In genomic region chr10:107492867-107493579, GRCm38 (mm10) we compare ENCODE assay signal across 9 mouse cellular contexts. TPM values are rescaled to one million over a fixed set of nuclear protein-coding genes. Genes with fewer than 3 reads are reported as not detected.
DNase-seq lines count a peak whose midpoint lies in the region; ATAC-seq and TF ChIP-seq lines count a peak whose summit lies in the region.
"Had no signal": no experiment of that assay in that cellular context is flagged by ENCODE, and none has a peak within 500 bp of the region (broad histone marks: within the 10 kb centered on the region; RNA-seq: fewer than 3 reads in every experiment).

No protein-coding gene starts in this region.

- H3K9me3 ChIP-seq in kidney, embryonic 15.5 days (replicated peaks), result no peaks in the 10 kb centered on the region
- H3K9me3 ChIP-seq in hindbrain, embryonic 13.5 days, result no peaks in the 10 kb centered on the region
- H3K9me3 ChIP-seq in midbrain, postnatal 0 days (ENCODE audit: low read length), result no peaks in the 10 kb centered on the region

- 41% methylated on average over 18 of the region's 18 CpGs for WGBS in kidney, embryonic 15.5 days
- 46% methylated on average over 18 of the region's 18 CpGs for WGBS in hindbrain, embryonic 13.5 days
- WGBS in midbrain, postnatal 0 days, result 41% methylated on average over 18 of the region's 18 CpGs

- H3K4me1 ChIP-seq in kidney, embryonic 15.5 days, result 0 out of 2 replicates have a peak, but pooled peaks cover 8% of the 10 kb centered on the region
- peaks cover 15% of the 10 kb centered on the region; the same call in 1 of the 2 replicates for H3K4me1 ChIP-seq in hindbrain, embryonic 13.5 days (replicated peaks)
- no peaks in the 10 kb centered on the region for H3K4me1 ChIP-seq in midbrain, postnatal 0 days (ENCODE audit: insufficient read depth, low read length)

- peak; percentile 35; the same call in 1 of the 2 replicates for ATAC-seq in kidney, embryonic 15.5 days (replicated peaks; ENCODE audit: low FRiP score)
- 0 out of 2 replicates have a peak, but pooled peaks have one; percentile 18 for ATAC-seq in common myeloid progenitor, adult 5-6 weeks (replicated peaks; ENCODE audit: low read depth, poor library complexity, severe bottlenecking)
- peak; percentile 59 for ATAC-seq in hindbrain, embryonic 13.5 days (ENCODE audit: low FRiP score)
- ATAC-seq in midbrain, postnatal 0 days (ENCODE audit: low FRiP score), result no peak

- peak overlapping the region; percentile 31 for H3K4me3 ChIP-seq in kidney, embryonic 15.5 days (replicated peaks)
- peak overlapping the region; percentile 24 for H3K4me3 ChIP-seq in hindbrain, embryonic 13.5 days
- H3K4me3 ChIP-seq in midbrain, postnatal 0 days (ENCODE audit: low read depth, low read length), result peak overlapping the region; percentile 23; the same call in 1 of the 2 replicates

- TF ChIP-seq CTCF in midbrain, postnatal 0 days (IDR thresholded peaks at IDR 0.05), result no peak

- no peak for DNase-seq in kidney, postnatal 14 days
- DNase-seq in midbrain, postnatal 0 days (ENCODE audit: low spot score), result no peak
- DNase-seq in adrenal gland, postnatal 14 days, result no peak
- no peak for DNase-seq in layer of hippocampus, adult 18-20 months (ENCODE audit: low spot score in 2 of 2)
- DNase-seq in spleen, adult 12 weeks (ENCODE audit: low spot score), result no peak

- peaks cover 37% of the 10 kb centered on the region for H3K27me3 ChIP-seq in kidney, embryonic 15.5 days
- no peaks in the 10 kb centered on the region for H3K27me3 ChIP-seq in hindbrain, embryonic 13.5 days
- no peaks in the 10 kb centered on the region for H3K27me3 ChIP-seq in midbrain, postnatal 0 days (ENCODE audit: insufficient read depth, low read length)

- H3K4me2 ChIP-seq in kidney, embryonic 15.5 days, result peak overlapping the region; percentile 53
- peak overlapping the region; percentile 46 for H3K4me2 ChIP-seq in hindbrain, embryonic 13.5 days
- peak overlapping the region; percentile 35 for H3K4me2 ChIP-seq in midbrain, postnatal 0 days (ENCODE audit: low read depth, low read length, poor library complexity, severe bottlenecking)

- no peak overlapping the region for H3K9ac ChIP-seq in kidney, embryonic 15.5 days
- 0 out of 2 replicates have a peak overlapping the region, but pooled peaks have one; percentile 43 for H3K9ac ChIP-seq in hindbrain, embryonic 13.5 days
- H3K9ac ChIP-seq in midbrain, postnatal 0 days (replicated peaks; ENCODE audit: low read length, poor library complexity, severe bottlenecking), result no peak overlapping the region

- H3K36me3 ChIP-seq in kidney, embryonic 15.5 days, result no peaks in the 10 kb centered on the region
- no peaks in the 10 kb centered on the region for H3K36me3 ChIP-seq in hindbrain, embryonic 13.5 days
- no peaks in the 10 kb centered on the region for H3K36me3 ChIP-seq in midbrain, postnatal 0 days (ENCODE audit: insufficient read depth, low read length)

- H3K27ac ChIP-seq in kidney, embryonic 15.5 days, result no peak overlapping the region
- no peak overlapping the region for H3K27ac ChIP-seq in hindbrain, embryonic 13.5 days
- H3K27ac ChIP-seq in midbrain, postnatal 0 days (ENCODE audit: low read depth, low read length), result no peak overlapping the region

RNA-seq across cellular contexts. Expression of gene Myf6, which starts 1.5 kb away (rescaled TPM):
- 1.1 and 2.2 TPM in 2 replicates for polyA plus RNA-seq in kidney, embryonic 15.5 days (2015; fragmentation: Nextera tagmentation; extraction: Ambion mirVana)
- total RNA-seq in common myeloid progenitor, adult 5-6 weeks (2017), result not detected in 2 replicates
- polyA plus RNA-seq in hindbrain, embryonic 13.5 days (2015; fragmentation: Nextera tagmentation; extraction: Ambion mirVana), result not detected in 2 replicates
- total RNA-seq in midbrain, postnatal 0 days (2014; rRNA removed), result not detected in 2 replicates
- not detected in 2 replicates for polyA plus RNA-seq in midbrain, postnatal 0 days (2015; fragmentation: Nextera tagmentation; extraction: Ambion mirVana)
- total RNA-seq in adrenal gland, postnatal 14 days (2021), result not detected in 2 replicates
- not detected for total RNA-seq in layer of hippocampus, adult 18-20 months (2021)
- total RNA-seq: heart, adult 18-20 months had no signal

RNA-seq across cellular contexts. Expression of gene Myf5, which starts 7.1 kb away (rescaled TPM):
- 0.80 and 0.95 TPM in 2 replicates for polyA plus RNA-seq in kidney, embryonic 15.5 days (2015; fragmentation: Nextera tagmentation; extraction: Ambion mirVana)
- total RNA-seq in common myeloid progenitor, adult 5-6 weeks (2017), result not detected in 2 replicates
- polyA plus RNA-seq in hindbrain, embryonic 13.5 days (2015; fragmentation: Nextera tagmentation; extraction: Ambion mirVana), result 0.21 and 0.38 TPM in 2 replicates
- total RNA-seq in midbrain, postnatal 0 days (2014; rRNA removed), result not detected in 2 replicates
- 0.07 TPM in 1 of 2 replicates, not detected in the other for polyA plus RNA-seq in midbrain, postnatal 0 days (2015; fragmentation: Nextera tagmentation; extraction: Ambion mirVana)
- total RNA-seq in adrenal gland, postnatal 14 days (2021), result not detected in 2 replicates
- not detected for total RNA-seq in layer of hippocampus, adult 18-20 months (2021)
- total RNA-seq: heart, adult 18-20 months had no signal
